Mouse (Mus musculus) thymus, adult 18-20 months (tissue): ENCODE measurements at regions not wholly inside any gene's neighbourhood (a gene's known extent, or its start where the extent isn't known, plus 50 kb on each side); places are given as distances from the start of the nearest gene placed in this dataset.
"Not testable (repeated sequence)": the region's sequence is repeated elsewhere in the genome, so short reads cannot be mapped to it uniquely, and the experiment has no call there.

Source experiments
- DNase-seq, 2 experiments: peaks; one replicate each; pipeline ENCODE4 v3.0.0; 2022; ENCODE audit warnings: mixed read lengths in 2 of 2

DNA sequence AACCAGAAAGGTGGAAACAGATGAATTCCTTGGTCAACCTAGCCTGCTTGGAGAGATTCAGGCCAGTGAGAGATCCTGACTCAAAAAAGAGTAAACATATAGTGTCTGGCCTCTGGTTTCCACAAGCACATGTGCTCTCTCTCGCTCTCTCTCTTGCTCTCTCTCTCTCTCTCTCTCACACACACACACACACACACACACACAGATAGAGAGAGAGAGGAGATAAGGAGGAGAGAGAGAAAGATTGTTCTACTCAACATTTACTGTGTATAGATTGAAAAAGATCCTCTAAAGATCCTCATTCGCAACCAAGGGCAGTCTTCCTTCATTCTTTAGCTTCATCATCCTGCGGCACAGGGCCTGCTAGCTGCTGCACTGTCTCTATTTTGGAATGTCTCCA lies 54.9 kb upstream of the Cdyl start:
- DNase-seq, result no peak

DNA sequence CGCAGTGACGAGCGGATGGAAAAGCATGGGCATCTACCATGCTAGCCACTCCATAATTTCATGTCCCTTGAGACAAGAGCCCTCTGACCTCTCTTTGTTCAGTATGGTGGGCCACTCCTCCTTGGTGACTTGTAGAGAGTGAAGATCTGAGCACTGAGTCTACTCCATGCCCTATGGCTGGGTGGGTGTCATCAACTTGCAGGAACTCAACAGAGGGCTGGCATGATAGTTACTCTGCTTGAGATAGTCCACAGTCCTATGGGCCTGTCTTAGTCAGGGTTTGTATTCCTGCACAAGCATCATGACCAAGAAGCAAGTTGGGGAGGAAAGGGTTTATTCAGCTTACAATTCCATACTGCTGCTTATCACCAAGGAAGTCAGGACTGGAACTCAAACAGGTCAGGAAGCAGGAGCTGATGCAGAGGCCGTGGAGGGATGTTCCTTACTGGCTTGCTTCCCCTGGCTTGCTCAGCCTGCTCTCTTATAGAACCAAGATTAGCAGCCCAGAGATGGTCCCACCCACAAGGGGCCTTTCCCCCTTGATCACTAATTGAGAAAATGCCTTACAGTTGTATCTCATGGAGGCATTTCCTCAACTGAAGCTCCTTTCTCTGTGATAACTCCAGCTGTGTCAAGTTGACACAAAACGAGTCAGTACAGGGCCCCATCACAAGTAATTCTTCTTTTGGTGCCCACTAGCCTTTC lies 52.6 kb upstream of the Cdyl start:
- not testable (repeated sequence) for DNase-seq

- DNase-seq, result no peak
These were observed 51.9 kb upstream of the Cdyl start for GRCm38 (mm10) chr13:35607710-35608109.
